Mouse (Mus musculus) urinary bladder, postnatal 10 days (tissue): ENCODE data around the gene Zfp738.
"Not testable (repeated sequence)": the region's sequence is repeated elsewhere in the genome, so short reads cannot be mapped to it uniquely, and the experiment has no call there.

Source experiments
- DNase-seq: peaks from one replicate; pipeline ENCODE4 v3.0.0; 2022; ENCODE audit warnings: low spot score

Gene Zfp738

GRCm38 (mm10) chr13:67686971-67687370, at the start of gene Zfp738:
Zfp738 (minus strand) TSS chr13:67687071.
- DNase-seq: no peak

GRCm38 (mm10) chr13:67734391-67734790, 47.5 kb upstream of the Zfp738 start:
- DNase-seq: not testable (repeated sequence)

GRCm38 (mm10) chr13:67729441-67729840, 42.6 kb upstream of the Zfp738 start:
- DNase-seq: not testable (repeated sequence)

GRCm38 (mm10) chr13:67728641-67729318, 41.9 kb upstream of the Zfp738 start, which contains the start of gene Zfp65:
Zfp65 (minus strand) TSS chr13:67729173.
- no peak for DNase-seq

- DNase-seq: no peak
These were observed 41.2 kb upstream of the Zfp738 start for GRCm38 (mm10) chr13:67728106-67728505.

- not testable (repeated sequence) for DNase-seq
These were observed 38.5 kb upstream of the Zfp738 start for GRCm38 (mm10) chr13:67725331-67725730.

- DNase-seq: peak; percentile 45
These were observed 37.1 kb upstream of the Zfp738 start for GRCm38 (mm10) chr13:67723848-67724479.

- not testable (repeated sequence) for DNase-seq
These were observed 3.0 kb downstream of the Zfp738 start for GRCm38 (mm10) chr13:67683841-67684240.

GRCm38 (mm10) chr13:67682959-67683735, 3.7 kb downstream of the Zfp738 start:
- peak; percentile 20 for DNase-seq

GRCm38 (mm10) chr13:67674902-67675301, 12.0 kb downstream of the Zfp738 start:
- no peak for DNase-seq

- no peak for DNase-seq
These were observed 34.4 kb downstream of the Zfp738 start for GRCm38 (mm10) chr13:67652496-67652895.

GRCm38 (mm10) chr13:67637294-67638007, 49.4 kb downstream of the Zfp738 start, which contains the start of the genes Gm49345 and Zfp729a:
Gm49345 (minus strand) TSS chr13:67637769.
Zfp729a (minus strand) TSS chr13:67637791.
- peak; percentile 22 for DNase-seq

- DNase-seq: no peak
These were observed 76.8 kb downstream of the Zfp738 start for GRCm38 (mm10) chr13:67610108-67610507.

- DNase-seq: peak; percentile 71
These were observed 77.6 kb downstream of the Zfp738 start, which contains the start of gene Zfp729b for GRCm38 (mm10) chr13:67609066-67609876. Zfp729b (minus strand) TSS chr13:67609707.
